ENCODE assay signal across 20 mouse cellular contexts in genomic region chr14:35122111-35122510, GRCm38 (mm10).
DNase-seq lines count a peak whose midpoint lies in the region; ATAC-seq and TF ChIP-seq lines count a peak whose summit lies in the region.
"Had no signal": no experiment of that assay in that cellular context is flagged by ENCODE, and none has a peak within 500 bp of the region (broad histone marks: within the 10 kb centered on the region; RNA-seq: fewer than 3 reads in every experiment).

No protein-coding gene starts in this region.

- 0 out of 2 replicates have a peak, but pooled peaks cover 3% of the 10 kb centered on the region for H3K4me1 ChIP-seq in hindbrain, embryonic 15.5 days (replicated peaks)
- H3K4me1 ChIP-seq in hindbrain, embryonic 12.5 days = no peaks in the 10 kb centered on the region
- peaks cover 14% of the 10 kb centered on the region for H3K4me1 ChIP-seq in liver, adult 2 months (ENCODE audit: control insufficient read depth, insufficient read depth, low read length)
- H3K4me1 ChIP-seq in liver, embryonic 12.5 days = 0 out of 2 replicates have a peak, but pooled peaks cover 6% of the 10 kb centered on the region
- H3K4me1 ChIP-seq: heart, embryonic 10.5 days; limb, embryonic 15.5 days; midbrain, embryonic 13.5 days; neural tube, embryonic 13.5 days had no signal

- H3K9ac ChIP-seq in hindbrain, embryonic 15.5 days = no peak overlapping the region
- H3K9ac ChIP-seq in hindbrain, embryonic 12.5 days = no peak overlapping the region
- H3K9ac ChIP-seq in liver, adult 2 months (ENCODE audit: low read depth, low read length) = no peak overlapping the region
- H3K9ac ChIP-seq in liver, embryonic 12.5 days = no peak overlapping the region
- H3K9ac ChIP-seq: limb, embryonic 15.5 days; liver, postnatal 0 days; midbrain, embryonic 13.5 days; neural tube, embryonic 13.5 days had no signal

- H3K27me3 ChIP-seq in hindbrain, embryonic 15.5 days = no peaks in the 10 kb centered on the region
- H3K27me3 ChIP-seq in hindbrain, embryonic 12.5 days = no peaks in the 10 kb centered on the region
- H3K27me3 ChIP-seq in liver, adult 2 months (ENCODE audit: control insufficient read depth, insufficient read depth, low read length) = no peaks in the 10 kb centered on the region
- no peaks in the 10 kb centered on the region for H3K27me3 ChIP-seq in liver, embryonic 12.5 days (replicated peaks)
- H3K27me3 ChIP-seq: limb, embryonic 15.5 days; midbrain, embryonic 13.5 days; neural tube, embryonic 13.5 days had no signal

- no peak overlapping the region for H3K27ac ChIP-seq in hindbrain, embryonic 15.5 days (replicated peaks)
- no peak overlapping the region for H3K27ac ChIP-seq in hindbrain, embryonic 12.5 days
- no peak overlapping the region for H3K27ac ChIP-seq in liver, adult 2 months (replicated peaks; ENCODE audit: insufficient read depth, low read depth, low read length)
- no peak overlapping the region for H3K27ac ChIP-seq in liver, embryonic 12.5 days
- H3K27ac ChIP-seq: heart, embryonic 10.5 days; limb, embryonic 15.5 days; midbrain, embryonic 13.5 days; neural tube, embryonic 13.5 days; stomach, postnatal 0 days had no signal

- H3K4me2 ChIP-seq in hindbrain, embryonic 15.5 days = no peak overlapping the region
- no peak overlapping the region for H3K4me2 ChIP-seq in hindbrain, embryonic 12.5 days (replicated peaks)
- no peak overlapping the region for H3K4me2 ChIP-seq in liver, embryonic 12.5 days
- H3K4me2 ChIP-seq: limb, embryonic 15.5 days; midbrain, embryonic 13.5 days; neural tube, embryonic 13.5 days had no signal

- TF ChIP-seq CTCF in liver, adult 2 months (IDR thresholded peaks at IDR 0.05; ENCODE audit: low read depth, low read length) = no peak

- H3K79me2 ChIP-seq in liver, adult 2 months (ENCODE audit: control insufficient read depth, insufficient read depth, low read length) = no peaks in the 10 kb centered on the region

- no peak for TF ChIP-seq POLR2A in liver, adult 2 months (IDR thresholded peaks at IDR 0.05; ENCODE audit: extremely low read depth, insufficient read depth, low read length)

- peak; percentile 43 for DNase-seq in liver, adult 2 months (ENCODE audit: extremely low read depth, low read depth, low spot score)
- peak; percentile 60 to 71 for DNase-seq in left cerebral cortex, adult 9 months (ENCODE audit: low spot score in 2 of 2)
- DNase-seq in right cerebral cortex, postnatal 36 days (ENCODE audit: low spot score in 2 of 2) = peak; percentile 68 to 87
- no peak for DNase-seq in cerebellum, adult 11 months
- DNase-seq: cerebellum, postnatal 14 days; gastrocnemius, postnatal 36 days; heart, postnatal 10 days; kidney, adult 2 months; kidney, postnatal 14 days; liver, postnatal 0 days; lung, postnatal 10 days had no signal

- ATAC-seq in hindbrain, embryonic 15.5 days (ENCODE audit: low FRiP score, low read depth) = peak; percentile 25; the same call in 1 of the 2 replicates
- ATAC-seq in hindbrain, embryonic 12.5 days (ENCODE audit: low FRiP score) = no peak
- no peak for ATAC-seq in liver, embryonic 12.5 days
- ATAC-seq: inflammation-experienced regulatory T-cells, adult 6 months; liver, postnatal 0 days; midbrain, embryonic 13.5 days had no signal

- H3K36me3 ChIP-seq in hindbrain, embryonic 15.5 days = no peaks in the 10 kb centered on the region
- no peaks in the 10 kb centered on the region for H3K36me3 ChIP-seq in hindbrain, embryonic 12.5 days
- no peaks in the 10 kb centered on the region for H3K36me3 ChIP-seq in liver, adult 2 months (ENCODE audit: control insufficient read depth, insufficient read depth, low read length)
- H3K36me3 ChIP-seq in liver, embryonic 12.5 days = no peaks in the 10 kb centered on the region
- H3K36me3 ChIP-seq: heart, embryonic 10.5 days; limb, embryonic 15.5 days; midbrain, embryonic 13.5 days; neural tube, embryonic 13.5 days had no signal

- H3K4me3 ChIP-seq in hindbrain, embryonic 15.5 days = no peak overlapping the region
- no peak overlapping the region for H3K4me3 ChIP-seq in hindbrain, embryonic 12.5 days
- H3K4me3 ChIP-seq in liver, adult 2 months (ENCODE audit: insufficient read depth, low read depth, low read length) = no peak overlapping the region
- no peak overlapping the region for H3K4me3 ChIP-seq in liver, embryonic 12.5 days
- H3K4me3 ChIP-seq: heart, embryonic 10.5 days; limb, embryonic 15.5 days; midbrain, embryonic 13.5 days; neural tube, embryonic 13.5 days had no signal

- 72% methylated on average over 3 of the region's 3 CpGs for WGBS in hindbrain, embryonic 15.5 days
- WGBS in hindbrain, embryonic 12.5 days = 82% methylated on average over 3 of the region's 3 CpGs
- WGBS in liver, adult 2 months = 56% methylated on average over 3 of the region's 3 CpGs
- 21% methylated on average over 3 of the region's 3 CpGs for WGBS in liver, embryonic 12.5 days (ENCODE audit: insufficient replicate concordance)

- no peaks in the 10 kb centered on the region for H3K9me3 ChIP-seq in hindbrain, embryonic 15.5 days
- no peaks in the 10 kb centered on the region for H3K9me3 ChIP-seq in hindbrain, embryonic 12.5 days (replicated peaks)
- no peaks in the 10 kb centered on the region for H3K9me3 ChIP-seq in liver, embryonic 12.5 days (replicated peaks)
- H3K9me3 ChIP-seq: heart, embryonic 10.5 days; limb, embryonic 15.5 days; midbrain, embryonic 13.5 days; neural tube, embryonic 13.5 days had no signal
